Mouse (Mus musculus) cerebellum, adult 9-10 months (tissue): ENCODE measurements at regions not wholly inside any gene's neighbourhood (a gene's known extent, or its start where the extent isn't known, plus 50 kb on each side); places are given as distances from the start of the nearest gene placed in this dataset.

Experiments used
- DNase-seq: peaks from one replicate; pipeline ENCODE4 v3.0.0; 2022

DNA sequence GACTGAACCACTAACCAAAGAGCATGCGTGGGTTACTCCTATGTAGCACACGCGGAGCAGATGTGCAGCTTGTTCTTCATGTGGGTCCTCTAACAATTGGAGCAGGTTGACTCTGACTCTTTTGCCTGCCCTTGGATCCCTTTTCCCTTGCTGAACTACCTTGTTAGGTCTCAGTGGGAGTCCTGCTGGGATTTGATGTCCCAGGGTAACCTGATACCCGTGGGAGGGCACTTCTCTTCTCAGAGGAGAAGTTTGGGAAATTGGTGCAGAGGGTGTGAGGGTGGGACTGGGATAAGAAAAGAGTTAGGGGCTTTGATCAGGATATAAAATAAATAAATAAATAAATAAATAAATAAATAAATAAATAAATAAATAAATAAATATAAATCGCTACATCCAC is 179.7 kb upstream of the Tas2r134 start:
- DNase-seq = no peak

DNA sequence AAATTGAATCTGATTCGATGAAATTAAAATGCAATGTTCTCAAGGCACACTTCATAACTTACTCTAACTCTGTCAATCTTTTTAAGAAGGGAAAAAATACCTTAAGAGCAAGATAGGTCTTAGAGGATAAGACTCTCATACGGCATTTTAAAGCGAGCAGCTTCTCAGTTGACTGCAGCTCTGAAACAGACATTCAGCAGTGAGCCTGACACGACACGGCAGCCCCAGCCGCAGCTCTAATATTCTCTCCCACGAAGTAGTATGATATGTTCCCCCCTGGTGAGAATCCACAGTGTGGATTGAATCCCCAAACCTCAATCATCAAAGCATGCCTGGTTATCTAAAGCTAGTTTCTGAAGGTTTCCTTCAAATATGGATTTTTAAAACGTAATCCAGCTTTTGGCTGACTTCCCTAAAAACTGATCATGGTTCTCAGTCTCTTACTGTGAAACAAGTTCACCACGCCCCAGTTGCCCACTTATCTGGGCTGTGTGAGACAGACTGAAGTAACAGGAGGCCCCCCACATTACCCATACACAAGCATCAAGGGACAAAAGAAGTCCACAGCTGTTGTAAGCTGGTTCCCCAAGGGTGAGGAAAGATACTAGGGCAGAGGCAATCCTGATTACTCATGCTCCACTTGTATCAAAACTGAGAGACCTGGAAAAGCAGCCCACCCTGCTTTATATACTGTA is 182.8 kb upstream of the Tas2r134 start:
- no peak for DNase-seq

DNA sequence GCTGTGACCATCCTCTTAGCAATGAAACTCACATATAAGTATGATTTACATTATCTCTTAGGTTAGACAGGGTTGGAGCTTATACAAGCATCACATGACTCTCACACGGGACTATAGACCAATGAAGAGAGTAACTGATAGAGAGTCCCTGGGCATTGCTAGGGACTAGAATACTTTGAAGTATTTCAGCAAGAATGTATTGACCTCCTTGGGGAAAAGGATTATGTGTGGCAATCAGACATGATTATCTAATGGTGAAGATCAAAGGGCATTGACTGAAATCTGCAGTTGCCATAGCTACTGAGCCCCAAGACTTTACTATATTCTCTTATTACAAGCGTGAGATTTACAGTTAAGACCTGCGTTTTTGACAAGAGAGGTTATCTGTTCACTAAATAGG is 183.4 kb upstream of the Tas2r134 start:
- no peak for DNase-seq

DNA sequence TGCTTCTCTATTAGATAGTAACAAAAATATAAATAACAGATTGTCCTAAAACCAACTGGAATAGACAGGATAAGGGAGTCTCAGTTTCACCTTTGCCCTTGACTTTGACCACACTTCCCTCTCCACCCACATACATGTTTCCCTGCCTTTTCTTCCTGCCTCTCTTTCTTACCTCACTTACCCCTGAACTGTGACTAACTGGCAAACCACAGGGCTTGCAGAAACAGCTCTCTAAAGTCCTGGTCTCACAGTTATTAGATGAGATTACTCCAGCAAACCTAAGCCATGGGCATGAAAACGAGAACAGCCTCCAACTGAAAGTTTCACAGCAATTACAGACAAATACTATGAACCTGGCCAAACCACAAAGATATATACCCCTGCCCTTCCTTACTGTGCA is 188.3 kb upstream of the Tas2r134 start:
- no peak for DNase-seq

DNA sequence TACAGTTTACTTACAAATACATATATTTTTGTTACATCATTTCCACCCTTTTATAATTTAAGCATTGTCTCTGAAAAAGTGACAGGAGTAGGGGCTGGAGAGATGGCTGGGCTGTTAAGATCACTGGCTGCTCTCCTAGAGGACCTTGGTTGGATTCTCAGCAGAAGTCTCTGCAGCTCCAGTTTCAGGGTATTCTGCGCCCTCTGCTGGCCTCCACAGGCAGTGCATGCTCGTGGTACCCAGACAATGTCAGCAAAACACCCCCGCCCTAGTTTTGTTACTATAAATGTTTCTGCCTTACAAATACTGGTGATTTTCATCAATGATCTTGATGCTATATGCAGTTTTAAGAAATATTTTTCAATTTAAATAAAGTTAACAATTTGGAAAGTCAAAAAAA is 190.7 kb upstream of the Tas2r134 start:
- no peak for DNase-seq

DNA sequence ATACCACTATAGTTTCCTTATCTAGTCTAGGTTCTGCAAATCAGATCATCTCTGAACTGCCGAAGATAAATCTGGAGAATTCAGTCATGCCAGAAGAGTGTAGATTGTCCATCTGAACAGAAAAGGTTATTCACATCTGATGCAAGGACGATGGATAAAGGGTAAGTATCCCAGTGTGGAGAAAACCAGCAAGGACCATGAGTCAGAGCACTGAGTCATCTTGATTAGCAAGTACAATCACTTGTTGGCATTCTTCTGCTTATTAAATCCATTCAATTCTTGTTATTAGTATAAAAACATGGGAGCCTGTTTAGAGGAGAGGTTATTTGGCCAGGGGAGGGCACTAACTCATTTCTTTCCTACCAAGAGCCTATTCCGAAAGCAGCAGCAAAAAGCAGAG is 195.7 kb upstream of the Tas2r134 start:
- DNase-seq = no peak

DNA sequence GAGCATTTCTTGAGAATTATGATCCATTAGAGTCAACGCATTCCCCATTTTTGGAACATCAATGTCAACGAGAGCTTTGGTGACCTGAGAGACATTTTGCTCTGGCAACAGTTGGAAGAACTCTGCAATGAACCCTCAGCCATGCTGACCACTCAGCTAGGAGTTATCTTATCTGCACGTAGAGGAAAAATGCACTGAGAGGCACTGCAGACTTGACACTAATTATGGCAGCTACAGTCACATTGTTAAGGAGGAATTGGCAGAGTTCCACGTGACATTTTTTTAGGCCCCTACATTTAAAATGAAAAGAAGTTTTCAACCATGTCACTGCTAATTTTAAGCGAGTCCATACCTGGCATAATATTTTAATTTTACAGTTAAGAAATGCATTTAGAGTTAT is 197.6 kb upstream of the Tas2r134 start:
- DNase-seq = no peak

DNA sequence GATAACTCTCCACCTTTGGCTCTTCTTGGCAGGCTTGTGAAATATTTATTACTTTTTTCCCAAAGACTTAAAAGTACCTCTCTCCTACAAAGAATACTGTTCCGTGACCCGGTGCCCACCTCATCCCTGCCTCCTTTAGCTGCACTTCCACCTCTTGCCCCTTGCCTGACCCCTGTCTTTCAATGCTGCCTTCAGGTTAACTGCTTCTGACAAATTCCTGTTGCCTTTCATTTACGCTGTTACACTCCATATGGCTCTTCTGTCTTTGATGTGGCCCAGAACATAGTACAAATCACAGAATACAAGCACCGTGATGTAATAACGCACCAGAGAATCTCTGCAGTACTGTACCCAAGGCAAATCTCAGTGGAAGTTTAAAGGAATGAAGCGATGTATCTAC is 204.9 kb upstream of the Tas2r134 start:
- no peak for DNase-seq

DNA sequence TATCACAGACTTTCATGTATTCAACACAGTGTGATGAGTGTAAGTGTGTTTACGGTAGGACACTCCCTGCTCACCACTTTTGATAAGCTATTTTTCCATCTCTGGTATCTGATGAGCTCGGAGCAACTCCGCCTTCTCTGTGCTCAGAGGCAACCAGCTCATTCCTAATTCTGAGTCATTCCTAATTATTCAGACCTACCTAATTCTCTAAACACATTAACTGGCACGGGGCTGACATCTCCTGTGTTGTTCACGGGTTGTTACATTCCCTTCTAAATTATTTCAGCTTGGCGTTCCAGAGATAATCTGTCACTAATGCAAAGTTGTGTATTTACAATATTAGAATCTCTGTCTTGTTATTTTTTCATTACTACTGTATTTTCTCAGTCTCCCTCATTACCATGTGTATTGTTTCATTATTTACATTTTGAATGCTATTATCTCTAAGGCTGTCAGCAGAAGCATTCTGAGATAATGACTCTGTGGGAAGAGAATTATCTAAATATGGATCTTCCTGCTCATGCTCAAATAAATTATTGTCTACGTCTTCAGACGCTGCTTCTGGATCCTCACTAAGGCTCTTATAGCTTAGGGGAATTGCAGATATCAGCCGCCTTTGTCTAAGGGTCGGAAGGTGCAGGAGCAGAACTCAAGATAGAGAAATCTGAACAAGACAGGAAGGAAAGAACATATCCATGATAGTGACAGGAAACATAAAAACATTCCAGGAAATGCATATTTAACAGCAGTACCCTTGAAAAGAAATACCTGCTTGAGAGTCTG is 209.2 kb upstream of the Tas2r134 start:
- no peak for DNase-seq

DNA sequence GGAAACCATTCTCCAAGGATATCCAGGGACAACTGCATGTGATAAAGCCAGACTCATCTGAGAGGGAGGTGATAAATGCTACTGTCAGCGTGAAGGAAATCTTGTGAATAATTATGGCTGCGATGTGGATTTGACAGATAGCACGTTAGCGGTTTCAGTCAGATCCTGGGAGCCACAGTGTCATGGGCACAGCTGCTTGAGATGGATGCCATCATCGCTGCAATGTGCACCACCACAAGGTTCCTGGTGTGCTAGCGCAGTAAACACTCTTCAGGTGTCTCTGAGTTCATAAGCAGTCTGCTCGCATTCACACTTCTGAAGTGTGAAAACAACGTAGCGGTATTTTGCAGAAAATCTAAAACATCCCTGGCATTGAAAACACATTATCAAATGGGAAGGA is 238.9 kb upstream of the Tas2r134 start:
- DNase-seq = no peak

DNA sequence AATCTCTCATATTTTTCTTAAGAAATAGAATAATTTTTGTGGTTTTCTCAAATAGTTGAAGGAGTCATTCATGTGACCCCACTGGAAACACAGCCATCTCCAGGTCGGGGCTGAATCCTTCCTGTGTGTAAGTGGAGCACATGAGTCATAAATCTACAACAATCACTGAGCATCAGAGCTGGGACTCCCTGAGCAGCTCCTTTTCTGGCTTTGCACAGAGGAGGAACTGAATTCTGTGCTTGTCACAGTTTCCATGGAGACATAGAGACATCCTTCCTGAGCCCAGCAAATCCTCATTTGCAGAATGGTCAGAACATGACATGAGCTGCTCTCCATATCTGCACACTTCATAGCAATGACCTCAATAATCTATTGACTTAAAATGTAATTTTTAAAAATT is 238.2 kb upstream of the Rnd3 start:
- DNase-seq = no peak

DNA sequence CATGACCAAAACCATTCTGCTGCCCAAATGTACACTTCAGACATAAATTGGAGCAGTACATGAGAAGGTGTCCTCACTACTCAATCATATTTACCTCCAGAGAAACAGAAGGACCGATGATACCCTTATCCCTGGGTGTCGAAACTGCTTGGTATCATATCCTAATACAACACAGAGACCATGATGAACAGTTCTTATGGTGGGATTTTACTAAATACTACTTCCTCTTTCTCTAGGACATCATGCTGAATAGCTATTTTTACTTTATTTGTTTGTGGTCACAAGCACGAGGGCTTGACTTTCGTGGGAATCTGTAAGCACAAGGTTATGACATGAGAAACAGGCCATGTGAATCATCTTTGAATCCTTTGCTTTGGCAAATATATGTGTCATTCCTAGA is 227.7 kb upstream of the Rnd3 start:
- DNase-seq = no peak

DNA sequence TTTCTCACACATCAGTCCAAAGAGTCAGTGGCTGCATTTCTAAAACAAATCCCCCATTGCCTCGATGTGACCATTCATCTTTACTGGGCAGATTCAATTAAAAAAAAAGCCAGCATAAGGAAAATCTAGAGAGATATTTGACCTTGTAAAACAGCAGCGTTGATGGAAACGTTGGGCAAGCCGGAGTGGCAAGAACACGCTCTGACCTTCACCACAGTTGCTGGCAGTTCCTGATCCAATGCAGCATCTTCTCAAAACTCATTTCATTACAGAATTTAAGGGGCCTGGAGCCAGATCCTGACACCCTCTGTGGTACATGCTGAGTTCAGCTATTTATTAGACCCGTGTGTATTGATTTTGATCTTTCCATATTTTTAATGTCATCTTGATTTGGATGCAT is 225.7 kb upstream of the Rnd3 start:
- DNase-seq = no peak

DNA sequence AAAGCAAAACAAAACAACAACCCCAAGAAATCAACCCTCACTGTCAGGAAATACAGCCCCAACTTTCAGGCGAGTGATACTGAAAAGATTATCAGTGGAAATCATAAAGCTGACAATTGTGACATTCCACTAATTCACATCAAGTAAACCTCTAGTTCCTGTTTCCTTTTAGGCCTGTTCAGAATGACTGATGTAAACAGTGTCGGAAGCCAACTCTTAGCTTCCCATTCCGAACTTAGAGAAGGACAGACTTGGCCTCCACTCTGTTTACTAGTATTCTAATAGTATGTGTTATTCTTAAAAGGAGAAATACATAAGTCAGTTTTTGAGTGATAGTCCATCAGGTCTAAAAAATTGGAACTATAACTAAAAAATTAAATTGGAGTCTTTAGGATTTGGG is 223.9 kb upstream of the Rnd3 start:
- DNase-seq = no peak

DNA sequence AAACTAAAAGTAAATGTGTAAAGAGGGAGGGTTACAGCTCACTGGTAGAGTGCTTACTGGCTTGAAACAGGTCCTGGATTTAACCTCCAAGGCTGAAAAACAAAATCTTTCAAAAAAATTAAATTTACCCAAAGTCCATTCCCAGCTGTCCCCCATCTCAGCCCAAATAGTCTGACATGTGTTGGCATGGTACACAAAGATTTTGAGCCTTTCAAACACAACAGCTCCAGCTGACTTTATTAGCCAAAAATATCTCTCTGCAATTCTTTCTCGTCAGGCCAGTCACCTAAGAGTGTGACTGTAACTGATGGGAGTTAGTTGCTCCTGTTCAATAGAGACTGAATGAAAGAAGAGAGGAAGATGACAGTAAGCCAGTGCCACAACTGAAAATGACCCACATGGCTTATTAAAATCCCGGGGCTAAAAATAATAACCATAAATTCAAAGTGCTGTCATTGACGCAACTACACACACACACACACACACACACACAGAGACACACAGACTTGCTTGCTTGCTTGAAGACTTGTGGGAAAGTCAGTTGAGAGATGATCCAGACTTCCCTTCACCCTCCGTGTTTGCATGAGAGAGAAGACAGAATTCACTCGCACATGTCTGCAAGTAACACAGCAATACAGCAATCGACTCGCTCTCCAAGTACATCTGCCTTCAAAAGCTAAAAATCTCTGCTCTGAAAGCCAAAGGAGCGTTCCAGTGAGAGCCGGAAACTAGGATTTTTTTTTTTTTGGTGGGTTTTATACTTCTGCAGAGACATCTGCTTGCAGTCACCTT is 214.1 kb upstream of the Rnd3 start:
- DNase-seq = no peak

DNA sequence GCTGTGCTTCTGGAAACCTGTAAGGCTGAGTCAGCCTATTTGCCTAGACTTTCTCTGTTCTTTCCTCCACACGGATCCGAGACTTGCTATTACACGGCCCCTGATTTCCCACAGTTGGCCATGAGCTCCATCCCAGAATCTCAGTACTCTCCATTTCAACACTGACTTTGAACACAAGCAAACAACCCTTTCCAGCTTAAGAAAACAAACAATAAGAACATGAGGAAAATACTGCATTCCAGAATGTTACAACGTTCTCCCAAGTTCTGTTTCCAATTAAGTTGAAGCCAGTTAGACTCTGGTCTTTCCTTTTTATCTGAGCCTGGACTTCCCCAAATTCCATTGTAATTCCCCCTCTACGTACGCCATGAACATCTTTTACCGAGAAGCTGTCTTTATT is 206.4 kb upstream of the Rnd3 start:
- DNase-seq = no peak

DNA sequence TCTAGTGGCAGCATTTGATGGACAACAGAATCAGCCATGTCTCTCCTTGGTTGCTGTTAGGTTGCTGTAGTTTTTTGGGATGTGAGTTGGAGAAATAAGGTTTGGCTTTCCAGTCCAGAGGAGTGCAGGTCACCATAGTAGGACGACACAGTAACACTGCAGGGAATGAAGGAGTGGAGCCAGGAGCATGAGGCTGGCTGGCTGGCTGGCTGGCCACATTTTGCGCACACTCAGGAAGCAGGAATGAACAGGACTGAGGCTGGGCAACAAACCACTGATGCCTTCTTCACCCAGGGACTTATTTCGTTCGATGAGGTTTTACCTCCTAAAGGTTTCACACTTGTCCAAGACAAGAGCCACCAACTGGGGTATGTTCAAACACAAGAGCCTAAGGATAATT is 205.9 kb upstream of the Rnd3 start:
- DNase-seq = no peak

DNA sequence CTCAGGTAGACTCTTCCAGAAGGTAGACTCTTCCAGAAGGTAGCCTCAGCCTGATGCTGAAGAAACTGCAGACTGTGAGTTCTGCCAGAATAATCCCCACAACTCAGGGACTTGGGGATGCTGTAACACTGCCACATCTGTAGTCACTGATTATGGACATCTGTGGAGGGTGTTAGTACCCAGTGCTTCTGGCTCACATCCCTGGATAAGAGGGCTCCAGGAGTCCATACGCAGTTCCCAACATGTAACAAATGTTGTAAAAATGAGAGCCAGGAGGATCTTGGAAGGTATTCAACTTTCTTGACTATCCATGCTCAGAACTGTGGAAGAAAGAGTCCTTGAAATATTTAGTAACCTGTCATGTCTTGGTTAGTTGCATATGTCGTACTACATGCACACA is 200.7 kb upstream of the Rnd3 start:
- DNase-seq = no peak

DNA sequence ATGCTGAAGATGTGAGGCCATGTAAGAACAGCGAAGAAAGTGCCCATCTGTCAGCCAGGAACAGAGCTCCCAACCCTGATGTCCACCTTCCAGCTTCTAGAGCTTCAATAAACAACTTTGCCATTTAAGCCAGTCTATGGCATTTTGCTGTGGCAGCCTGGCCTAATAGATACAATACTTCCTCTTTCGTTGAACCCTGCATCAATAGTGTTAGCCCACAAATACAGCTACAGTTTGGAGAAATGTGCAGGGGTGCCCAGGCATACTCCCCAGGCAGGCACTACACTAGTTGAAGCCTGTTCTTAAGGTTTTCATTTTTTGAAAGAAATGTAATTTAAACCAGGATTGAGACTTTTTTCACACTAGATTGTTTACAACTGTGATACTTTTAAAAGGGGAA is 199.9 kb upstream of the Rnd3 start:
- DNase-seq = no peak

DNA sequence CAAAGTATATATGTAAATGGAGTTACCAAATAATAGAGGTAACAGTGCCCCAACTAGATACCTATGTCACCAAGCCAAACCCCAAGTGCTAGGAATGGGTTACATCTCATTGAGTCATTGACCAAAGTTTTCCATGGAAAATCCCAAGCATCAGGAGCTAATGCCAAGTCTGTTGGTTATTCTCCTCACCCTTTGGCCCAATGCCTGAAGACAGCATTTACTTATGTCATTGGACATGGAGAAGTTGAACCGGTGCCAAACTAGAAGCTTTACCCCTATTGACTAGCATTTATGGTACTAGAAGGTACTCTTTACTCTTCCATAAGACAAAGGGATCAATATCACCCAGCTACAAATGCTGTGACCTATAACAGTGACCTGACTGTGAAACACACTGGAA is 198.2 kb upstream of the Rnd3 start:
- no peak for DNase-seq

DNA sequence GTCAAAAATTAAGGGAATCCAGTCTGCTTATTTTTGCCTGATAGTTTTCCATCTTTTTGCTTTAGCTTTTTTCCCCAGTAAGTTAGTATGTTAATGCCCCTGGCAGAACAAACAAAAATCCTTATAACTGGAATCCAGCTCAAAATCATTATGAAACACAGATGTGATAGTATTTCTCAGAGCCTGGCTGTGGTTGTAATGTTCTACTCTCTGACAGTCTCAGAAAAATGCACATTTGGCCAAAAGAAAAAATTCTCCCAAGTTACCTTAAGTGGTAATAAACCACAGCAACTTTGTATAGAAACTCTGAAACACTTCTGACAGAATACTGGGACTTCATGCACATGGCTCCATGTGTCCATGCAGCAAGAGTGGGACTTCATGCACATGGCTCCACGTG is 193.5 kb upstream of the Rnd3 start:
- no peak for DNase-seq

DNA sequence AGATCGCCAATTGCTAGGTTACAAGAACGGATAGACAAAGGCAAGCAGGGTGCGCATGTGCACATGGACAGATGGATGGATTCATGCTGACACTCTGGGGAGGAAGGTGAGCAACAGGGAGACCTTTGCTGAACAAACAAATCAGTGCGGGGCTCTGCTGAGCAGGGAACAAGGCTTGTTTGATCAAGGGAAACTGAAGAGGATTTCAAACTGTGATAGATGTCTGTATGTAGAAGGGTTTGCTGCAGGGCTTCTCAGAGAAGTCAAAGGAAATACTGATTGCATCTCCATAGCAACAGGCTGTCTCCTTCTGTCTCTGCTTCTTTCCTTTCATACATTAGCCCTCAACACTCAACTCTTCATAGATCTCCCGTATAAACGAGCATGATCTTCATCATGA is 185.5 kb upstream of the Rnd3 start:
- DNase-seq = no peak

DNA sequence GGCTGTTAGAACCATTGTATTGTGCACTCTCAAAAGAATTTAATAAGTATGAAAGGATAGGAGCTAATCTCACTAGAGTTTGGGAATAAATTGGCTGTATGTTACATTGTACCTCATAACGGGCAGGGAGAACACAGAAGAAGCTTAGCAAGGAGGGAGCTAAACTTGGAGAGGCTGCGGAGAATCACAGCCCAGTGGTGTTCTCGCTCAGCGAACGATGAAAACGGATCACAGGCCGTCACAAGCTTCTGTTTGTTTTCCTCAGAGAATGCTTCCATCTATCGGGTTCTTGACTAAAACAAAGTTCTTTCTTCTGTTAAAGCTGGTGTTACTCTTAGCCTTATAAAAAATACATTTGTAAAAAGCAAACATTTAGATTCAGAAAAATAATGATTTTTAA is 178.2 kb upstream of the Rnd3 start:
- DNase-seq = no peak

DNA sequence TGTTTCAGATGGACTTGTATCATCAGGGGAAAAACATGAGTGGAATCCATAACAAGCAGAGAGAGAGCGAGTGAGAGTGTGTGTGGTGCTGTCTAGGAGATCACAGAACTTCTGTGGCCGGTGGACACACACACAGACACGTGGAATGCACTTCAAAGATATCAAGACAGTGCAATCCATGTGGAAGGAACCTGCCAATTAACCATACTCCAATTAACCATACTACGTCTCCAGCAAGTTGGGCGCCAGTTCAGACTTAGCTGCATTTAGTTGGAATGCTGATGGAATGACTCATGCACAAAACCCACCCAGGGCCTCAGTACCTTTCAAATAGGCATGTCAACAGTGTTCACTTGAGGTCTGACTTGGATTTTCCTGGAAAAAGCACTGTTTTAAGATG is 172.8 kb upstream of the Rnd3 start:
- no peak for DNase-seq
